Mouse (Mus musculus): Measurements from ENCODE around the gene Cyp2j12. TPM values are rescaled to one million over a fixed set of nuclear protein-coding genes. Genes with fewer than 3 reads are reported as not detected.

The Cyp2j12 gene
- polyA plus RNA-seq, 1 experiment, result not detected

DNA sequence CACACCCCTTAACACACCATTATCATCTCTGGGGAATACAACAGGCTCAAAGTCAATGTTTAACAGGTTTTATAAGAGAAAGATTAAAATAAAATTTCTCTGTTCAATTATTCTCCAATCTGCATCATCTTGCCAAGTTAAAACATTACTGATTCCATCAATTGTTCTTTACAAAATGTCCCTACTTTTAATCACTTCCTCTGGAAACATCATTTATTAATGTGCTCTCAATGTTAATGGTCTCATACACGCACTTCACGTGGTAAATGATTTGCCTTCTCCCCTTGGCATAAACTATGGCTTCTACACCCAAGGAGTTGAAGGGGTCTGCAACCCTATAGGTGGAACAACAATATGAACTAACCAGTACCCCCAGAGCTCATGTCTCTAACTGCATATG, 80.8 kb downstream of the Cyp2j12 start:
- no peak for TF ChIP-seq POLR2A (IDR thresholded peaks at IDR 0.05; ENCODE audit: low read depth, low read length)
- peak overlapping the region; percentile 64 for H3K27ac ChIP-seq (ENCODE audit: insufficient read depth, low read depth, low read length)
- 40% methylated on average over 2 of the region's 2 CpGs for WGBS
- peak; percentile 60 for DNase-seq
- no peaks in the 10 kb centered on the region; the same call in 1 of the 2 replicates for H3K27me3 ChIP-seq (replicated peaks; ENCODE audit: control insufficient read depth, insufficient read depth, low read length)
- peaks cover 14% of the 10 kb centered on the region for H3K4me1 ChIP-seq (ENCODE audit: control insufficient read depth, insufficient read depth, low read length)
- H3K4me3 ChIP-seq (ENCODE audit: insufficient read depth, low read depth, low read length), result no peak overlapping the region
- peaks cover 5% of the 10 kb centered on the region for H3K36me3 ChIP-seq (ENCODE audit: control insufficient read depth, insufficient read depth, low read length)

Other genes with a start within 250 kb of the Cyp2j12 start
- gene Hook1, start 173.9 kb downstream of the Cyp2j12 start, polyA plus RNA-seq (2012; rRNA removed), result 7.6 and 10.2 TPM in 2 replicates
- gene Cyp2j13, start 63.6 kb downstream of the Cyp2j12 start, polyA plus RNA-seq (2012; rRNA removed), result 0.42 and 0.45 TPM in 2 replicates
- 0.64 and 0.91 TPM in 2 replicates for gene Cyp2j7, start 95.5 kb upstream of the Cyp2j12 start, polyA plus RNA-seq (2012; rRNA removed)
- 137 and 187 TPM in 2 replicates for gene Cyp2j11, start 207.5 kb upstream of the Cyp2j12 start, polyA plus RNA-seq (2012; rRNA removed)